Mouse (Mus musculus): ENCODE measurements around the gene Dgkz.

The Dgkz gene

DNA sequence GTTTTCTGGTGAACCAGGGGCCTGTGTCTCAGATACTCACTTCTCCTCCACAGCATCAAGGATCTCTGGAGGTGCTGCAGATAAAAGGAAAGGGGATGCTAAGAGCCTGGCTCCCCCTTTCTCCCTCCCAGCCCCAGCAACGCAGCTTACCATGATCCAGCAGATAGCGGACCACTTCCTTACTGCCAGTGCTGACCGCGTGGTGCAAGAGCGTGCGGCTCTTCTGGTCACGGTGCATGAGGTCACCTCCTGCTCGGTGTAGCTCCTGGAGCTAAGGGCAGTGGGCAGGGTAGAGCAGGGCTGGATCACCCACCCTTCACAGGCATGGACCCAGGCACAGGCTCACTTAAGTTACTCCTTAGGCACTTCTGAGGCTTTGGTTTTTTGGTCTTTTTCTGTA lies 41.6 kb downstream of the Dgkz start:
- no peak for DNase-seq

DNA sequence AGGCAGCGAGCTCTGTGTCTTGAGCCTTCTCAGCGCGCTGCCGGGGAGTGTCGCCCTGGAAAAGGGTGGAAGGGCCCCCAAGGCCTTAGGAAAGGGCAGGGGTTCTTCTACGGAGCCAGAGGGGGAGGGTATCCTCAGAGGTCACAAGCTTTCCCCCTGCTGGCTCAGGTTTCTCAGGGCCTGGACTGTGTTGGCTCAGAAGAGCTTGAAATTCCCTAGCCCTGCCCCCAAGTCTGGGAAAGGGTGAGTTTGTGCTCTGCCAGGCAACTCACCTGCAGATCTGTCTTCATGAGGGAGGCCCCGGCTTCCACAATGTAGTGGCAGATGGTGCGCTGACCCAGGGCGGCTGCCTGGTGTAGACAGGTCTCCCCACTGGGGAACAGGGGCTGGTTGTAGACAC lies 42.2 kb downstream of the Dgkz start:
- DNase-seq, result no peak

DNA sequence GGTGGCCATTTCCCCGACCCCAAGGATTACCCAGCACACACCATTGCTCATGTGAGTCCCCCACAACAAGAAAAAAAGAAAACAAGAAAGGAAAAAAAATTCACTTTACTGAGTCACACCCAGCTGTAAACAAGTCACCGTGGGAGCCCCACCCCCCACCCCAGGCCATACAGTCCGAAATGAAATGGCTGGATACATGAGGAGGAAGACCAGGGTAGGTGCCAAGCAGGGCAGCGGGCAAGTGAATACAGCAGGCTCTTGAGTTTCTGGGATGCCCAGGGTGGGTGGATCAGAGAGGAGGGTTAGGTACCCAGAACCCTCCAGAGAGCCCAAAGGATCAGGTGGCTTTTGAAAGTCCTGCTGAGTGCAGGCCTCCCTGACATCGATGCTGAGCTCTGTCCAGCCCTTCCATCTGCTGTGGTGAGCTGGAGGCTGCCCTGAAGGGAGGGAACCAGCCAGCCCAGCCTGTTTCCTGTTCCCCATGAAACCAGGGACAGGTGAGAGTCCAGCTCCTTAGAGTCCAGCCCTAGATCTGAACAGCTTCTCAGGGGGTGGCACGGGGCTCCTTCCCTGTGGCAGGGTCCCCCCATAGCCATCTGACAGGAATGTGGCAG lies 42.8 kb downstream of the Dgkz start:
- DNase-seq, result no peak

DNA sequence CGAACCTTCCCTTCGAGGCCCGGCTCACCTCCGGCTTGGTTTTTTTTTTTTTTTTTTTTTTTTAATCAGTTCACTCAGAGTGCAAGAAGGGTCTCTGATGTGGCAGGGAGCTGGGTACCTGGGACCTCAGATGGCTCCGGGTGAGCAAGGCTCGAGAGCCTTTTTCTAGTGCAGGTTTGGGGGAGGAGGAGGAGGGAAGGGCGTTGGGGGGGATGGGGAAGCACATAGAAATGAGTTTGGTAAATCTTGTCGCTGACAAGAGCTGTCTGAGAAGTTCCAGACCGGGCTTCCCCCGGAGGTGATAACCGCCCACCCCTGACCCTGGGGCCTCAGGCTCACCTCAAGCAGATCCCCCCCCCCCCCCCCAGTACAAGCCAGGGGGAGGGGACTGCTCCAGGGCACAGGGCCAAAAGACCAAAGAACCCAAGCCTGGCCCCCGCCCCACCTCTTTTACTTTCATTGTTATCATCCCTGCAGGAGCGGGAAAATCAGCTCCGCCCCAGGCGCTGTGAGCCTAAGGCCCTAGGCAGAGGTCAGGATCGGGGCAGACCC lies 43.4 kb downstream of the Dgkz start, which contains the start of gene Mdk:
Gene Mdk, minus strand, starts transcription at position 138 of the 552 bp plus-strand sequence.
- peak in 1 of 2 experiments; percentile 32 for DNase-seq

DNA sequence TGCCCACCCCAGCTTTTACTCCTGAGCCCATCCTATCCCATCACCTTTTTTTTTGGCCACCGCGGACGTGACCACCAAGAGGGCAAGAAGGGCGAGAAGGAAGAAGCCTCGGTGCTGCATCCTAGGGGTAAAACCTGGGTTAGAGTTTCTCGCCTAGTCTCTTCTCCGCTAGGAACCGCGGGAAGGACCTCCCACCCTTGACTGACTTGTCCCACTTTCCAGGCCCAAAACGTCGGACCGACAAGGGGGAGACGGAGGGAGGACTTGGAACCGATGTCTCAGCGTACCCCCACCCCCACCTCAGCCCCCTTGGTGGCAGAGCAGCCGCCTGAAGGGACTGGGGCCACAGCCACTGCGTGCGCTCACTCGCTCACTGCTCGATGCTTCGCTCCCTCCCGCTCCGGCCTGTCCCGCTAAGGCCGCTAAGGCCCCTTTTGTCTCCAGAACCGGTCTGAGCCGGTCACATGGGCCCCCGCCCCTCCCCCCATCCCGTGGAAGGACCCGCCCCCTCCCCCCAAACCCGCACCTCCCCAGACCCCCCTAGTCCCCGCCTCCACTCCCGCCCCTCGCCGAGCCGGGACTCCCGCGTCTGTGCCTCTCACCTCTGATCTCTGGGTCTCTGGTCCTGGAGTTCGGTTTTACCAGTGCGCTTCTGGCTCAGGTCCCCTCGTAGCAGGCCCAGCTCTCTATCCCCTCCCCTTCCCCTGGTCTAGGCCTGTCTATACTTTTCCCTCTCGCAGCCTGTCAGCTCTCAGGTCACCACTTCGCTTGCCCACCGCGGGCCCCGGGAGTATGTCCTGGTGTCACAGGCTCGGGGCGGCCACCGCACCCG lies 44.1 kb downstream of the Dgkz start:
- peak; percentile 35 to 61 for DNase-seq

DNA sequence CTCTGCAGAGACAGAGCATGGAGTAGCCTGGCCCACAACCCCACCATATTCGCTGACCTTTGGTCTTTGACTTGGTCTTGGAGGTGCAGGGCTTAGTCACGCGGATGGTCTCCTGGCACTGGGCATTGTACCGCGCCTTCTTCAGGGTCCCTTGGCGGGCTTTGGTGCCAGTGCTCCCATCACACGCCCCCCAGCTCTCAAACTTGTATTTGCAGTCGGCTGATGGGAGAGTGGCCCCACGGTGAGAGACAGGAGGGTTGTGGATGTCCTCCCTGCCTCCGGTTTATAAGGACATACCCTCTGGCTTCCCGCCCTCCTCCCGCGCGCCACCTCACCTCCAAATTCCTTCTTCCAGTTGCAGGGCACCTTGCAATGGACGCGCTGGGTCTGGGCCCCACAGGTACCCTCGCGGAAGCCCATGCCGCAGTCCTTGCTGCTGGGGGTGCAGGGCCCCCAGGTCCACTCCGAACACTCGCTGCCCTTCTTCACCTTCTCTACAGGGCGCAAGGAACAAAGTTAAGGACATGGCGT lies 44.8 kb downstream of the Dgkz start:
- peak; percentile 58 to 78 for DNase-seq

DNA sequence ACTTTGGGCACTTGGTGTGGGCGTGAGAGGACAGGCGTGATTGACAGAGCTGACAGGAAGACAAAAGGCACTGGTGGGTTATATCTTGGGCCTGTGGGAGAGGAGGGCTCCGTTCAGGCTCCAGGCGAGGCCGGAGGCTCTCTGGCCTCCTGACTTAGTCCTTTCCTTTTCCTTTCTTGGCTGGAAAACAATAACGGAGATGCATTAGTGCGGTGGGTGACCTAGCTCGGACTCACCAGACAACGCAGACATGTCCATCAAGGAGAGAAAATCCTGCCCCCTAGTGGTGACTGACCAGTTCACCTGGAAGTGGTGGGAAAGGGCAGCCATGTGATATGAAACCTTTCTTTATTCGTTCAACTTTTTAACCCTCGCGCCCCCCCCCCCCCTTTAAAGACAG lies 45.7 kb downstream of the Dgkz start:
- DNase-seq, result peak; percentile 73 to 78

DNA sequence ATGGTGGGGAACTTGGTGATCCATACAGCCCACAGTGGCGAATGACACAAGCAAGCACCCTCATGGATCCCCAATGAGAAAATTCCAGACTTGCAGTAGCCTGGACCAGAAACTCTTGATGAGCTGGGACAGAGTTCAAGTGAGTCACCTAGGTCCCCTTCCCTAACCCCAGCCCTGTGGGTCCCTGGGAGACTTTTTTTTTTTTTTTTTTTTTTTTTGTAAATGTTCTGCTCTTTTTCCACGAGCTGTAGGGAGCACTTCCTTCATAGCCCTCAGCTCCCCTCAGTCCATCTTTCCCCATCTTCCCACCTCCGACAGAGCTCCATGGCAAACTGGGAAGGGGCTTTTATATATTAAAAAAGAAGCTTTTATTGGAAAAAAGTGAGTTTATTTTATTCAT lies 46.2 kb downstream of the Dgkz start:
- no peak for DNase-seq

DNA sequence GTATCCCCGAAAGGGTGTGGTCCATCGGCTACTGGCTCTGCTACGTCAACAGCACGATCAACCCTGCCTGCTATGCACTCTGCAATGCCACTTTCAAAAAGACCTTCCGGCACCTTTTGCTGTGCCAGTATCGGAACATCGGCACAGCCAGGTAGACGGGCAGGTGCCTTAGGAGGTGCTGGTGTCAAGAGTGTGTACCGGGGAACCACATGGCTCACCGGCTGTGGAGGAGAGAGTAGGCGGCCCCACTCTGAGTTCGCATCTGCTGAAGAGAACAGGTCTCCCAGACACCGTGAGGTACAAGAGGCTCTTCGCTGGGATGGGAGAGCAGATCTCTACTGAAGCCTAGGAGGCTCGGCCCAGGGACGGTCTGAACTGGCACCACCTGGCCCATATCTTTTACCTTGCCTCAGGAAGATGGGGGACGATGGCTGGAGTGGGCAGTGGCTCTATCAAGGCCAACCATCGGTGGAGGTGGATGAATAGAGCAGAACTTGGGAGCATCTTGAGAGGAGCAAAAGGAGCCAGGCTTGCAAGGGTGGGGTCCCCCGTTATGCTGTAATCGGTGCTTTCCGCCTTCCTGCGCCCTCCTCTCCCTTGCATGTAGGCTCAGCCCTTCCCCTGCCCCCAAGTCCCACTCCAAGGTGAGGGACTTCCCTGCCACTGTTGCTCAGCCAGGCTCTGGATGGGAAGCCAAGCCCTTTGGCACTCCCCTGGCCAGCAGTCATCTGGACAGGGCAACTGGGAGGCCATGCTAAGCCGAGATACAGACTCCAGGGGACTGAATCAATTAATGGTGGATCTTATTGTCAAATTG lies 46.9 kb downstream of the Dgkz start:
- peak in 1 of 2 experiments; percentile 34 for DNase-seq

DNA sequence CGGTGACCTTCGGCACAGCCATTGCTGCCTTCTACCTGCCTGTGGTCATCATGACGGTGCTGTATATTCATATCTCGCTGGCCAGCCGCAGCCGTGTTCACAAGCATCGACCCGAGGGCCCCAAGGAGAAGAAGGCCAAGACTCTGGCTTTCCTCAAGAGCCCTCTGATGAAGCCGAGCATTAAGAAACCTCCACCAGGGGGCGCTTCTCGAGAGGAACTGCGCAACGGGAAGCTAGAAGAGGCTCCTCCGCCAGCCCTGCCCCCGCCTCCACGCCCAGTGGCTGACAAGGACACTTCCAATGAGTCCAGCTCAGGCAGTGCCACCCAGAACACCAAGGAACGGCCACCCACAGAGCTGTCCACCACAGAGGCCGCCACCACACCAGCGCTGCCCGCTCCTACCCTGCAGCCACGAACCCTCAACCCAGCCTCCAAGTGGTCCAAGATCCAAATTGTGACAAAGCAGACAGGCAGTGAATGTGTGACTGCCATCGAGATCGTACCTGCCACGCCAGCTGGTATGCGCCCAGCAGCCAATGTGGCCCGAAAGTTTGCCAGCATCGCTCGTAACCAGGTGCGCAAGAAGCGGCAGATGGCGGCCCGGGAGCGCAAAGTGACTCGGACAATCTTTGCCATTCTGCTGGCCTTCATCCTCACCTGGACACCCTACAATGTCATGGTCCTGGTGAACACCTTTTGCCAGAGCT lies 47.7 kb downstream of the Dgkz start:
- peak; percentile 83 to 89 for DNase-seq

DNA sequence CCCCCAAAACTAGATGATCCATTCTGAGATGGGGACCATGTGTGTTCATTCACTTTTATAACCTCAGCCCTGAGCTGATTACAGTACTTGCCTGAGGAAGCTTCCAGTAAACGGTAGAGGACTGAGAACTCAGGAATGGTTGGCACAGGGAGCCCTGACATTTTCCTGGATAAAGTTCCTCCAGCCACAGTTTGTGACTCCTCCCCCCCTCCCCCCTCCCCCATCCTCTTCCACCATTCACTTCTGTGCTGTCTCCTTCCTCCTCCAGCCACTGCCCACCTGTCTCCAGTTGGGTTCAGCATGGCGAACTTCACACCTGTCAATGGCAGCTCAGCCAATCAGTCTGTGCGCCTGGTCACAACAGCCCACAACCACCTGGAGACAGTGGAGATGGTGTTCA lies 48.7 kb downstream of the Dgkz start, which contains the start of gene Chrm4:
Gene Chrm4, plus strand, starts transcription at position 301 of the 400 bp plus-strand sequence.
- DNase-seq, result no peak

DNA sequence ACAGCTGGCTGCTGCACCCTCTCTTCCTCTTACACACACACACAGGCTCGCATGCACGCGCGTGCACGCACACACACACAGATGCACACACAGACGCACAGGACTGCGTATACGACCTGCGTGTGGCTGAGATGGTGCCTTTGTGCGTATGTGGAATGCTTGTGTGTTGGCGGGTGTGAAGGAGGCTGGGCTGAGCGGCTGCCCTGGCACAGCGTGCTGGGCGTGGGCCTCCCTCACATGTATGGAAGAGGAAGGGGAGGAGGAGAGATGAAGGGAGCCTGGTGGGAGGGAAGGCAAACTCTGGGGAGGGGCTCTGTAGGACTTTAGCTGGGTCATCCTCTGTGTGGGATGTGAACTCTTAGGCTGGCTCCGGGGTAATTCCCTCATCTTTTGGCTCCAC lies 50.2 kb downstream of the Dgkz start:
- peak in 1 of 2 experiments; percentile 28 for DNase-seq

DNA sequence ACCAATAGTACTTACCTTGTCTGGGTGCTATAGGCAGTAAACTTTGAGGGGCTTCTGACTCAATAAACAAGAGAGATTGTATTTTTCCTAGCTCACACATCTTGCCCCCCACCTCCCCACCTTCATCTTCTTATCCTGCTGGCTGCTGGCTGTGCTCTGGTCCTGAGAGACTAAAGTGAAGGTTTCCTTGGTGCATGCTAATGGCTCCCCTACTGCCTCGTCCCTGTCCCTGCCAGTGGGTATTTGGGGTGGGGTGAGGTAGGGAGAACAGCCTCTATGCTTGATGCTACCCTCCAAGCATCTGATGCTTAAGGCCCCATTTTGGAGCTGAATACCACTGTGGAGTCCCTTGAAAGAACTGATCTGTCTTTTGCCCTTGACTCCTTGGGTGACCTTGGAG lies 50.9 kb downstream of the Dgkz start:
- no peak for DNase-seq

DNA sequence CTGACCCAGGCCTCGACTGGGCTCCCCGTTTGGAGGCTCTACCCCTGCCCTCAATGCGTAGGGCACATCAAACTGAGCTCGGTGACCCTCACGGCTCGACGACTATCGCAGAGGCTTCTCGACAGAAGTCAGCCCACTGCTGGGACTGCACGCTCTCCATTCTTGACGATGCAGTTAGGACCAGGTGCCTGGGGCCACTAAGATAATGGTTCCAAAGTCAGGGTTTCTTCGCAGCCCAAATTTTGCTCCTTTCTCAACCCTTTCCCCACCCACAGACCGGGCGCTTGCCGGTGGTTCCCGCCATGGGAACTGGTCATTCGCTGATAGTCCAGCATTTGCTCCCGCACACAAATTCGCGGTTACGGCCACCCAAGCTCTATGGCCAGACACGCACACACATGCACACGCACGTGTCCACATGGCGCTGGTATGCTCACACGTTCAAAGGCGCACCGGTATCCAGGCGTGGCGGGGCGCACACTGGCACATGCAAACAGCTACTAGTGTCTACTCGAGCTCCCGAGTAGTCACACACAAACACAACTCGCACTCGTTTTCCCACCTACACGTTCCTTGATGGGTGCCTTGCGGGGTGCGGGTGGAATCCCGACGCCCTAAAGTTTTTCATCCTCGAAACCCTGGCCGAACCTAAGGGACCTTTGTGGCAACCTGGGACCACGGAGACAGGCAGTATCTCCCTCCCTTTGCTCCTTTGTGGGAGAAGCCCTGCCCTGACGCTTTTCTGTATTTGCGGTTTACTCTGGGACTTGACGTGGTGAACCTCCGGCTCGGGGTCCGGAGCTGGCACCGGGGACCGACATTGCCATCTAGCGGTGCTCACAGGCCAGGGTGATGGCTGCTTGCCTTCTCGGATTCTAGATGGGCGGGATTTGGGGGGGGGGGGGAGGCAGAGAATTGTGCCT lies 52.0 kb downstream of the Dgkz start:
- peak; percentile 77 to 80 for DNase-seq

DNA sequence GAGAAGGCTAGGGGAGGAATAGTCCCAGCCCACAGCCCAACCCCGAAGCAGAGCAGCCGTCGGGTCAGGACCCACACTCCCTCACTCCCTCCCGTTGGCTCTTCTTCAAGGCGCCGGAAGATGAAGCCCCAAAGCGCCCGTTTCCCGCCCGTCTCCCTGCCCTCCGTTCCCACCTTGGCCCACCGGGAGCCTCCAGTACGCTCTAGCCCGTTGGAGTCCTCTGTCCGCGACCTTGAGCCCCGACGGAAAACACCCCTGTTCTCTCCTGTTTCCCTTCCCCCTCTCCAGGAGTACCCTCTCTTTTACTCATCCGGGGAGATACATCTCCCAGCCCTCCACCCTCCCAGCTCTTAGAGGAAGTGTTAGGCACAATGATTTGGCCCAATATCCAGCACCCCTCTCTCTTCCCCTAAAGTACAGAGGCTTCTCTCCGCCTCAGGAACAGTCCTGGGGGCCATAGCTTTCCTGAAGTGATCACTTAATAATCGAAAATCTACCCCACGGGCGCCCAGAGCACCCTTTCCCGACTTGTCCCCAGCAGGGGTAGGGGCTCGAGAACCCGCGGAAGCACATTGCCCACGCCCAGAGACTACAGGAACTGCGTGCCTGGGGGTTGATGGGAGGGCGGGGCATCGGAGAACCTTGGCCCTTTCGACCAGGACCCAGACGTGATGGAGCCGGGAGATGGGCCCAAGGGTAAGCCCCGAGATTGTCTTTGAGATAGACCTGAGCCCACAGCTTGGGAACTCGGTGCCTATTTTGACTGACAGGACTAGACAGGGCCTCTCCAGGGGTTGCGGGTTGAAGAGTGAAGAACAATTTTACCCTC lies 52.9 kb downstream of the Dgkz start:
- DNase-seq, result peak in 1 of 2 experiments; percentile 41

DNA sequence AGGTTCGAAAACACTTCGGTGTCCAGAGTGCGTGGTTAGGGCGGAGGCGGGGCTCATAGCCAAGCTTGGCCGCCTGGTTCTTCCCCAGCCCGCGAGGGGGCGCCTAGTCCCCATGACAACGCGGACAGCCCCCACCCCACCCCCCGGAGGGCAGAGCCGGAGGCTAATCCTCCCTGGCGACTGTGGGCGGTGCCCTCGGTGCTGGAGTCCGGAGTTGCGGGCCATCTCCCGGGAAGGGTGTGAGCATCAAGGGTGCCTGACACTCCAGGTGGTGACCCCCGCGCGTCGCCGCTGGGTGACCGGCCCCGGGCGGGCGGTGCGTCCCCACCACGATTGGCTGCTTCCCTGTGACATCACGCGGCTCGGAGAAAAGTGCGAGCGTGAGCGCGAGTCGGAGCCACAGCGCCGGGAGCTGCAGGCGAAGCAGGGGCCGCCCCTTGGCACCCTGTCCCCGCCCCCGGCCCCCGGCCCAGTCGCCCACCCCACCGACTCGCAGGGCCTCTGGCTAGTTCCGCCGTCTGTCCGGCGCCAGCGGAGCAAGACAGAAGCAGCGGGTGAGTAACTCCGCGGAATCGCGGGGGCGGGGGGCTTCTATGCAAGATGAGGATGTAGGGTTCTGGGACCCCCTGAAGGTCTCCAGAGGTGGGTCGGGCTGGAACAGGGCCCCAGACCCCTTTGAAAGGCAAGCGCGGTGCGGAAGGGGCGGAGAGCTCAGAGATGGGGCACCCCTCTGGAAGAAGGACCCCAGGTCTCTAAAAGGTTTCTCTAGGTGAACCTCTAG lies 53.7 kb downstream of the Dgkz start:
- DNase-seq, result peak; percentile 53 to 73

DNA sequence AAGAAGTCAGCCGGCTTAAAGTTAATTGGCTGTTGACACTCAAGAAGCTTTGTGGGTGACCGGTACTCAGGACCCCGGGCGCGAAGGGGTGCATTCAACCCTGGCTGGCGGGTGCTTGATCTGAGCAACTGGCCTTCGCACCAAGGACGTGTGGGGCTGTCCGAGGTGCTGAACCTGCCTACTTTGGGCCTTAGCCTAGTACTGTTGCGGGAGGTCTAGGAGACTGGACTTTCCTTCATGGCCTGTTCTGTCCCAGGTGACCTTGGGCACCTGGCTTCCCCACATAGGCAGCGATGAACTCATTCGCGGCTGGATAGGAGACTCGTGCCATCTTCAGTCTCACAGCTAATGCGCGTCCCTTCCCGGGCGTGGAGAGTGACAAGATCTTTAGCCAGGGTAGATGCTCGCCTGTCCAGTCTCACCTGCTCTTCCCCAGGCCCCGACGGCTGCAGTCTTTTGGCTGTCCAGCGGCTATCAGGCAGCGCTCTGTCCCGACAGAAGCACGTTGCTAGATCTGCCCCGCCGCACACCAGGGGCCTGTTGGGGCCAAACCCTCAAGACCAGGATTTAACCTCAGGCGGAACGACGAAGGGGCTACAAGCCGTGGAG lies 54.4 kb downstream of the Dgkz start:
- peak; percentile 90 to 92 for DNase-seq

DNA sequence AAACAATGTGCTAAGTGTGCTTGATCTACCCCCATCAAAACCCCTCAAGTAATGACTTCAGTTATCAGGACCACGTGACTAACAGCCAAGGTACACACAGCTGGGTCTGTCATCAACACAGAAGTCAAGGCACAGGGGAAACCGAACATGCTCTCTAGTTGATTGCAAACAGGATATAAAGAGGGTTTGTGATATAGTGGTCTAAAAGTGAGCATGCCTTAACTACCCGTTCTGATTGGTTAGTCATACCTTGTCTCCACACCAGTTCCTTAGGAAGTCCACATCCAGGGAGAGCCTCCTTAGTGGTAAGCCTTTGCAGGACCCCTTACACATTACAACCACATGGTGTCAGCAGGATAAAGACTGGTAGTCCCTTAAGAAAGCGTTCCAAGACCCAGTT lies 55.5 kb downstream of the Dgkz start:
- DNase-seq, result no peak

DNA sequence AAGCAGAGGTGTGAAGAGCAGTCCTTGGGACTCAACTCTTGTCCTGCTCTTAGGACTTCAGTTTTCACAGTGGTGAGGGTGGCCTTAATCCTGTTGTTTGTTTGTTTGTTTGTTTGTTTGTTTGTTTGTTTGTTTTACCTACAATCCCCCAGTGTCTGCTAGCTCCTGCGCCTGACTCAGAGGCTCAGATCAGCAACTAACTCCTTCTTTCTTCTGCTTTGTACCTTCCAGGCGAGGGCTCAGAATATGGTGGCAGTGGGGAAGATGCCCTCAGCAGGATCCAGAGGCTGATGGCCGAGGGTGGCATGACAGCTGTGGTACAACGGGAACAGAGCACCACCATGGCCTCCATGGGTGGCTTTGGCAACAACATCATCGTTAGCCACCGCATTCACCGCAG lies 58.6 kb downstream of the Dgkz start:
- DNase-seq, result no peak

Data from kidney, postnatal 25 days (tissue).